Mouse (Mus musculus): ENCODE data around the gene Tcf7.

Tcf7 gene

DNA sequence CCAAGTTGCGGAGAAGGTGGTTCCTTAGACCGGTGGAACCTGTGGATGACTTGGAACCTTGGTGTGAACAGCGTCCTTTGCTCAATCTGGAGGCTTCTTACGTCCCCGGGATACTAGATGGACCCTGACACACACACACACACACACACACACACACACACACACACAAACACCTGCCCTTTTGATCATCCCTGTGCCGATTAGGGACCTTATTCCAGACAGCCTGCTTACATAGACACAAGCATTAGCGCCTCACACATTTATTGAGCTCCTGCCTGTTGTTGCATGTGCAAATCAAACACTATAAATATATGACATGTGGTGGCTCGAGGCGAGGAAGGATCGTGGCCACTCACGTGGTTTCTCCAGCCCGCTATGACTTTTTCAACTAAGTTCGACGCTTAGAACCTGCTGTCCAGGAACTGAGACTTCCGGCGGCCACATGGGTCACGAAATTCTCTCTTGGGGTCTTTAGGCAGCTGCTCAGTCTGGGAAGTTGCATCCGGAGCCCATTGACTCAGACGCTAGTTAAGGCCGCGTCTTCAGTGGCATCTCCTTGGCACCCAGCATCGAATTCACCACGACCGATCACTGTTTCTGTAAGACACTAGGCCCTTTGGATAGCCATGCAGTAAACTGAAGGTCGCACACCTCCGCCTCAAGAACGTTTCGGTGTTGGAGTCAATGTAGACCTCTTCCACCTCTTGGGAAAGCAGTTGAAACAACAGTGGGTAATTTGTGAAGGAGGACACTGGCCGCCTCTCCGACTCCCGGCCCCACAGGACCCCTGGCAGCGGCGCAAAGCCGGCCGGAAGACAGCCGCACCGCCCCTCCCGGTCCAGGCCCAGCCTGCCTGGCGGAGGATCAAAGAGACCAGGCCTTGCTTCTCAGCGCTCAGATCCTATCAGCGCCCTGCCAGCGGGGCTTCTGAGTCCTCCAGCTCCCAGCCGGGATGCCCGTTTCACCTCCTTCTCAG is 1.1 kb upstream of the Tcf7 start:
- DNase-seq (ENCODE audit: low spot score), result no peak

DNA sequence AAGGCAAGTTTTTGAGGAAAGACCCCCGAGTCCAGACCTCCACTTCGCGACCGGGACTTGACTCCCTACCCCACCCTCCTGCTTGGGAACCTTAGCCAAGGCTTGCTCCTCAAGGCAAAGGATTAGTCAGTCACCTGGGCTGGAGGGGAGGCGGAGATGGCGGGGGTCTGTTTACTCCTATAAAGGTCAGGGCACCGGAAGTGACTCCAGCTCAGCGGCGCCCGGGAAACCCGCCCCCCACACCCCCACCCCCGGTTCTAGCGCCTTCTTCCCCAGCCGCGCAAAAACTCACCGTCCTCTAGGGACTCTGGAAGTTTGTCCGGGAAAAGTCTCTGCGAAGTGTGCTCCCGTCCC is 417 bp downstream of the Tcf7 start:
- no peak for DNase-seq (ENCODE audit: low spot score)

DNA sequence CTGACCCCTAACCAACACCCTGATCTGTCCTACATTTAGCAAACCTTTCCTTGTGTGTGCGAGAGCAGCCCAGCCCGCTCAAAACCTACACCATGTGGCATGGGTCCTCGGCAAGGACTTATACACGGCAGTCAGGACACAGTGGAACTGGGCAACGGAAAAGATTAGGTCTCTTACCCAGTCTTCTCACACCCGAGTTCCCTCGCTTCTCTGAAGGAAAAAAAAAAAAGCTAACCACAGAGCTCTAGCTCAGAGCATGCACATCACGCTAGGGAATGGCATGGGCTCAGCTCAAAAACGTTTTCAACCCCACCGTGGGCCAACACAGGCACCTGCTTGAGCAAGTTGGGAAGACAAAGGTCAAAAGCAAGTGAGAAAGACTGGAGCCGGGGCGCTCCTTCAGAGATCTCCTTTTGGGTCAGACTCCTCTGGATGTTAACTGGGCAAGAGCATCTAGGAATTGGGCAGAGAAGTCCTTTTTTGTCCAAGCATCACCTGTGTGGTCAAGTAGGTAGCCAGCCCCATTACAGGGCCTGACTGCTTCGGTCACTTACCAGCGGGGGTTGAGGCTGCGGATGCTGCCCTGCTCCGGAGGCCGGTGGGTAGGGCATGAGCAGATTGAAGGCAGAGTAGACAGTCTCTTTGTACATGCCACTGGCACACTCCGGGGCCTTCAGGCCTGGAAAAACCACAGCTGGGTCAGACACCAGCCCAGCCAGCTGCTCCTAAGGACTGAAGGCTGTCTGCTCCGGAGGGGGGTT is 1.1 kb downstream of the Tcf7 start:
- DNase-seq (ENCODE audit: low spot score), result no peak

DNA sequence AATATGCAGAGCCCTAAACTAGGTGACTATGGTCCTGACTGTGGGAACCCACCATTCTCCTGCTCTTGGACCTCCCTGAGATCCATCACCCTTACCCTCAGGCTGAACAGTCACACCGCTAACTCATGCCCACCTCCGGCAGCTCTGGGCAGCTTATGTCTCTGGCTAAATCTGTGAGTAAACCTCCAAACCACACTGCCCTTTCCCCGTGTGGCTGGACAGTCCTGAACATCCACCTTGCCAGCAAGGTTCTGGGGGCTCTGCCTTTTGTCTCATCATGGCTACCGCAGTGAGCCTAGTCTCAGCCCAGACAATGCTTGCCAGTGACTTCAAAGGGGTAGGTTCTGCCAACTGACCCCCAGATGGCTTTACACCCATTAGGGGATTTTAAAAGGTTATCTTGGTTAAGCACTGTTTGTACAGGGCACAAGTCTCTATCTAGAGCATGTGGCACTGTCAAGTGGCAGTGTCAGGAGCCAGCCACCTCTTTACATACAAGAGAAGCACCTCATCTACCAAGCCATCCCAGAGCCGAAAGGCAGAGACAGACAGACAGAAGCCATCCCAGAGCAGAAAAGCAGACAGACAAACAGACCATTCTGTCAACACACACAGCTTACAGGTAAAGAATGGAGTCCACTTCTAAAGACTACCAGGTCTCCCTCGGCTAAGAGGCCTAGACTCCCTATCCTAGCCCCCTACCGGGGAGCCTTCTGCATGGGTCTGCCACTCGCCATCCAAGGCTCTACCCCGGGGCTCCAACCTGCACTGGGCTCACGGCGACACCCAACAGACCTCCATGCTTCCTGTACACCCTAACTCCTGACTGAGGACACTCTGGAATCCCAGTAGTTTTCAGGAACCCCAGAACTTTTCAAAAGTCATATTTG is 2.0 kb downstream of the Tcf7 start:
- no peak for DNase-seq (ENCODE audit: low spot score)

DNA sequence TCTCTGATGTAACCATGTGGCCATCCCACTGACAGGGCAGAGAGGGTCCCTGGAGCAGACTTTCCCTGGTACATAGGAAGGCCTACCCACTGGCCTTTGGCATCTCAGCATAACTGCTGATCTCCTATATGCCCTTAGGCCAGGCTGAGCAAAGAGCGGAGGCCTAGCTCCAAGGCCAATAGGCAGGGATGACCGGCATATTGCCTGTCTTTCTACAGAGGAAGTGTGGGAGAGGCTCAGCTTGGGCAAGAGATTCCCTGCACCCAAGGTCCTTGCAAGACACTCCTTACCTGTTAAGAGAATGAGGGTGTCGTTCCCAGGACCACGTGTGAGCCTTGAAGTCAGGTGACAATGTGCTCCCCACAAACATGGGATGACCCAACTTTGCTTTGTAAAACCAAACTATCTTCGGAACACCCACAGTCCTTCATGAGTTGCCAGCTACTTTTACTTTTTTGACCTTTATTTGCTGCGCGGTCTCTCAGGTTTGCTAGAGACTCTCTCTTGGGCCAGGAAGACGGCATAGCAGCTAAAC is 3.1 kb downstream of the Tcf7 start:
- DNase-seq (ENCODE audit: low spot score), result no peak

DNA sequence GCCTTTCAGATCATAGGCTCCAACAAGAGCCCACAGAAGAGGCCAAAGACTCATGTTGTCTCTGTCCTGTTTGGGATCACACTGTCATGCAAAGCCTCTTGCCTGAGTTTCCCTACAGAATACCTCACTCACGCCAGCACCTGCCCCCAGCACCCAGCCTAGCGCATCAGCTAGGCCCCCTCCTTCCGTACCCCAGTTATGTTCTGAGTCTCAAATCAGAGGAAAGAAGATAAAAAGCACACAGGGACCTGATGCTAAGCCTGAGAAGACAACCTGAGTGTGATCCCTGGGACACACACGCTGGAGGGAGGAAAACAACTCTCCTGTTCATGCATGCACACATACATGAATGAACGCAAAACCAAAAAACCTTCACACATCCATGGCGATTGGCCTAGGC is 3.8 kb downstream of the Tcf7 start:
- DNase-seq (ENCODE audit: low spot score), result no peak

DNA sequence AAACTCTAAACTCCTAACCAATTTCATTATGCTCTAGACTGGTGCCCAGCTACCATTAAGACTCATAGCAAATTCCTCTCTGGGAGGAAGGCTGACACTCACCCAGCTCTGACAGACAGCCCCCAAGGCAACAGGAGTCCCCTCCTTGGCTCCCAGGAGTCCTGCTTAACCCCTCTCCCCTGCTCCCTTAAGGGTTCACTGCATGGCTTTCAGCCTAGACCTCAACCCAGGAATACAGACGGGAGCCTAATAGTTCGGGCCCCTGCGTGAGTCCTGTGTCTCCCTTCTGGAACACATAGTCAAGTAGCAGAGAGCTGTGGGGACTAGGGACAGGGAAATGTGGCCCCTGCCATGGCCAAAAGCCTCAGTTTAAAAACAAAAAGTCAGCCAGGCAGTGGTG is 4.7 kb downstream of the Tcf7 start:
- no peak for DNase-seq (ENCODE audit: low spot score)

DNA sequence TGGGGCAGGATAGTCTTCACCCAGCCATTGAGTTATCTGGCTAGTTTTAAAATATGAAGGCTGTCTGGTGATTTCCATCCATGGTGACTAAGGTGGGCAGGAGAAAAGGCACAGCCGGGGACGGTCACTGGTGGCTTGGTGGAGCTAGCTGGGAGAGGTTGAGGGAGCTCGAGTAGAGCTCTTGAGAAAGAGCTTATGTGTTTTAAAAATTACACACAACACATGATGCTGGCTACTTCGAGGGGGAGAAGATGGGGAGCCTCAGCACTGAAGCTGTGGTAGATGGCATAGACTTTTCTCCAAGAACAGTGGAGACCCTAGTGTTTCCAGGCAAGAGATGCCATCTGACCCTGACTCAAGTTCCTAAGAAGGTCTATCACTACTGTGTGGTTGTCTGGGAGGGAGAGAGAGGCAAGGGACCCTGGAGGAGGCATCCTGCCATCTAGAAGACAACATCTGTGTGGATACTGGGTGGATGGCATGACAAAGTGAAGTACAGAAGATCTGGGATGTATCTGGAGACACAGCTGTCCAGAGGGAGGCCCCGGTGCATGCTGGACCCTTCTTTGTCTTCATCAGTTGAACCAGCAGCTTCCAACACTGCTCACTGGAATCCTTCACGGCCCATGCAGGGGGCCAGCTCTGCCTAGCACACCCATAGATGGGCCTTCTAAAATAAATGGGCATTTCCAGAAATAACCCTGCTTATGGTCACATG is 5.2 kb downstream of the Tcf7 start:
- no peak for DNase-seq (ENCODE audit: low spot score)

DNA sequence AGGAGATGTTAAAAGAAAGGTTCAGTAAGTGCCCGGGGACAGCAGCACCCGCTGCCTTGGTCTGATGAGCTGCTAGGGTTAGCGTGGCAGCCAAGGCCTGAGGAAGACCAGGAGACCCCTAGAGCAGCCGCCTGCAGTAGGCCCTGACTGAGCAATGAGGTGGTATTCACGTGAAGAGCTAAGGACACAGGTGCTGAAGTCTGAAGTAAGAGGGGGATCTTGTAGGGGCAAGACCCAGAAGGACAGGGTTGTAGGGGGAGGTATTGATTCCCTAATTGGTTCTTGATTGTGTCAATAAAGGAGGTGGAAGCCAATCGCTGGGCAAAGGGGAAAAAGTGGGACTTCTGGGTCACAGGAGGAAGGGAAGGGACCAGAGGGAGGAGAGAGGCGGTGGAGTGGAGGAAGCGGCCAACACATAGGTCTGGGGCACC is 5.8 kb downstream of the Tcf7 start:
- no peak for DNase-seq (ENCODE audit: low spot score)

DNA sequence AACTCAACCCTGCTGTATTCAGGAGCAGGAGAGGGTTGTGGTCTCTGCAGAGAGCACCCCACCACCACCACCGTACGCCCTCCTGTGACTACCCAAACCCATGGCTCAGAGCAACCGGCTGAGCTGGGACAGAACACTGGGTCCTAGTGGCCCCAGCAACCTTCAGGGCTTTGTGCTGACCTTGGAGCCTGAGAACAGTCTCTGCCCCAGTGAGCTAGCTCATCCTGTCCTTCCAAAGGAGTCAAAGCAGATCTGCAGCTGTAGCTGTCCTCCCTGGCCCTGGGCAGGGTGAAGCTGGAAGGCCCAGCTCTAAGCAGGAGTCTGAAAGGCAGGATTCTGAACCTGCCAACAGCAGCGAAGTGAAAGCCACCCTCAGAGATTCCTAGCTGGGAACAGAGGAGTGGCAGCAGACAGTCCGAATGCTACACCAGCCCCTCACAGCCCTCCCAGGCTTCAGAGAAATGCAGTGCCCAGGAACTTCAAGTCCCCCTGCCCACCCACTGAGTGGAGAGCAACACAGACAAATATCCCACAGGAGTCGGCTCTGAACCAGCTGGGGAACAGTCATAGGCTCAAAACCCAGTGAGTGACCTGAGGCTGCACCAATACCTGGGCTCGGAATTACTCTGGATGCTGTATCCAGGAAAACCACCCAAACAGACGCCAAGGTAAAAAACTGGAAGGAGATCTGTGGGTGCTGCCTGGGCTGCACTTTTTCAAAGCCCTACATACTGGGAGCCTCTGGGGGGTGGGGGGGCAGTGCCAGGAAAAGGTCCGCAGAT is 6.8 kb downstream of the Tcf7 start:
- no peak for DNase-seq (ENCODE audit: low spot score)

DNA sequence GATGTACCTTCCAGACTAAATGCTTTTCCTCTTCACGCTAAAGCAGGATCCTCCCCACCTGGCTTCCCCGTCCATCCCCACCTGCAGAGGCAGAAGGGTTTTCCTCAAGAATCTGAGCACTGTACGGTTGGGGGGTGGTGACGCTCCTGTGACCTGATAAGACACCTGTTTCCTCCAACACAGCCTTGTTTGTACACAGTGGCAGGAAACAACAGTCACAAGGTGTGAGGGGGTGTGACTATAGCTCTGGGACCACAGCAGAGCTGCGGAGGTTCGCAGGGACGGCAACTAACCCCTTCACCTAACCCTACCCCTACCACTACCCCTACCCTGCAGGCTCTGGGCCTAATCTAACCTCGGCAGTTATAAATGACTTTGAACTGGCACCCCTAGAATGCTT is 7.4 kb downstream of the Tcf7 start:
- DNase-seq (ENCODE audit: low spot score), result no peak

DNA sequence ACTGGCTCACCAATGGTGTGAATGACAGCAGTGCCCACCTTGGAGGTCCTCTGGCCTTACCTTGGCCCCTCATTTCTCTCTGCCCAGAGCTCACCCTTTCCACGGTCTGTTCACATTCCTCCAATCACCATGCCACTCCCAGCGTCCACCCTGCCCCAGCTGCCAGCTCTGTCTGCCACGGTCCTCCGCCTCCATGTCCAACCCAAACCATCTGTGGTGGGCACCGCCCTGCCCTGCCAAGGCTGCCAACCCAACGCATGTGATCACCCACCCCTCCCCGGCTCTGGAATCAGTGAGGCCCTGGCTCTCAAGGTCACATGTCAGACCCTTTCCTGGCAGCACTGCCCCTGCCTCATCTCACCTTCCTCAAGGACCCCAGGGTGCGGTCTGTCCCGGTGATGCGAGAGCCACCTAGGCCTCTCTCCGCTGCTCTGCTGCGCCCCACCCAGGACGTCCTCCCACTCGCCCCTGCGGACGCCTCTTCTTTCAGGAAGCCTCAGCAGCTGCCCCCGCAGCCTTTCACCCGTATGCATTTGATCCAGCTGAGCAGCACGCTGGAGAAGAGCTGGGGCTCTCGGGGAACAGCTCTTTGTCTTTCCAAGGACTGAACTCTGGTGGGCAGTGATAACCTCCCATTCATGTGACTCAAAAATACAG is 8.2 kb downstream of the Tcf7 start:
- DNase-seq (ENCODE audit: low spot score), result no peak

DNA sequence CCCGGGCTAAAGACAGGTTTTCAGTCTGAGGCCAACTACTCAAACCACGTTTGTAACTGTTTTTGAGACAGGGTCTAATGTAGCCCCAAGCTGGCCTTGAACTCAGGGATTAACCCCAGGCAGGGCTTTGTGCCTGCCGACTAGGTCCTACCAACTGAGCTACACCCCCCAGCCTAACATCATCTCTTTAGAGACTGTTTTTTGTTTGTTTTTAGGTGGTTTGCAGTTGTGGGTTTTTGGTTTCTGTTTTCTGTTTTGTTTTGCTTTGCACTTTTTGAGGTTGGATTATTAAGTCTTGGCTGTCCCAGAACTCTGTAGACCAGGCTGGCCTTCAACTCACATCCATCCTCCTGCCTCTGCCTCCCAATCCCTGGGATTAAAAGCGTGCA is 8.9 kb downstream of the Tcf7 start:
- no peak for DNase-seq (ENCODE audit: low spot score)

DNA sequence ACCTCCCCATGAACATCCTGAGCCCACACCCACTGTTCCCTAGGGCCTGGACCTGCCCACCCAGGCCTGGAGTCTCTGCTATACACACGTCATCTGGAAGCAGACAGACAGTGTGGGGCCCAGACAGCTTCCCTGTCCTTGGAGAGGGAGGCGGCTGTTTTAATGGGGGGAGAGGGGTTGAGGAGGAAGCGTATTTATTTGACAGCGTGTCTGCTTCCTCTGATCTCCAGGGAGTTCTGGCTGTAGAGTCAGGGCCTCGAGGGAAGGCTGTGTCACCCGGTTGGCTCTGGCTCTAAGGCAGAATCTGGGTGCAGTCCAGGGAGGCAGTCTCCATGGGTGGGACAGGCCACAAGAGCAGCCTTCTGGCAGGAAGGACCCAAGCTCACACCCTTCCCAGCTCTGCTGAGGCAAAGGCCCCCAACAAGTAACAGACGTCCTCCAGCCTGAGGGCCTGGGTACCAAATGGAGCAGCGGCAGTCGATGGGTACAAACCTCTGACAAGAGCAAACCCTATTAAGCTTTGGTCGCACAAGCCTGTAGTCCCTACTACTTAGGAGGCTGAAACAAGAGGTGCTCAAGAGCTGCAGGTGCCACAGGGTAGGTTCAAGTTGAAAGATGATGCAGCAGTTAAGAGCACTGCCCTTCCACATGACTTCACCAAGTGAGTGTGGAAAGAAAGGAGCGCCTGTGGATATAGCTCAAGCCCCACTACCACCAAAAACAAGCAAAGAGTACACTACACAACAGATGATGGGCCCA is 9.5 kb downstream of the Tcf7 start:
- DNase-seq (ENCODE audit: low spot score), result no peak

DNA sequence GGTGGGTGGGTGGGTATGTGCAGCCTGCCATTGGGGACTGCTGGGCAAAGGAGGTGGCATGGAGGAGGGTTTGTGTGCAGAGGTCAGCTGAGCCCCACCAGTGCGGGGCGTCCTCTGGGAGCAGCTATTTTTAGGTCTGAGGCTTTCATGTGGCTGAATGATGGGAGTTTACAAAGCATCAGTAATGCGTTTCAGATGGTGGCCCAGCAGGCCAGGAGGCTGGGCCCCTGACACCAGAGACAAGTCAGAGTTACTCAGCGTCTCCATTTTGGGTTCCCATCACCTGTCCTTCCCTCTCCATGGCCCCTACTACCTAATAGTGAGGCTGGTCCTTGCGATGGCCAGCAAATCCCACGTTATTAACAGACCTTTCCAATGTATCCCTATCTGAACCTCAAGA is 10.2 kb downstream of the Tcf7 start:
- no peak for DNase-seq (ENCODE audit: low spot score)

DNA sequence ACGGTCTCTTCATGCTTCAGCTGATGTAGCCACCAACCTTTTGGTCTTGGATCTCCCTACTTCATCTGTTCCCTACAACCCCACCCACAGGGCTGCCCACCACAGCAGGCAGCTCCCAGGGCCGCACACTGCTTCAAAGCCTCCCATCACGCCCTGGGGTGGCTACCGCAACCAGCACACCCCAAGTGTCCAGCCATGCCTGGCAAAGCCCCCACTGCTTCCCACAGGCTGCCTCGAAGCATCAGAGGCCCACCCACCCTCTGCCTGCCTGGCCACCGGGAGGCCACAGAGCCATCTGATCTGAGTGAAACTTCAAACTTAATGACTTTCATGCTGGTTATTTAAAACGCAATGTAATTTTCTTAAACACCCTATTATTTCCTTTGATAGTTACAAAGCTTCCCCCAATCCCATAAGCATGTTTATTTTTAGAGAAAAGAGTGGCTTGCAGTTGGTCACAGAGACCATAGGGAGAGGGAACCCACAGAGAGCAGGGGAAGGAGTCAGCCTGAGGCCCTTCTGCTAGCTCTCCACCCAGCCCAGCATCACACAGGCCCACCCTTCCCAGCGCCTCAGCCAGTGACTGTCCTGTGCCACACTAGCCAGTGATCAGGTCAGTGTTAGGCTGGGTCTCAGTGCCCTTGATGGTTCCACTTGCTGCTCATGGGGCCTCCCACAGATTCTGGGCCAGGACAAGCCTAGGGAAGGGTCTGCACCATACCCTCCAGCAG is 10.9 kb downstream of the Tcf7 start:
- no peak for DNase-seq (ENCODE audit: low spot score)

DNA sequence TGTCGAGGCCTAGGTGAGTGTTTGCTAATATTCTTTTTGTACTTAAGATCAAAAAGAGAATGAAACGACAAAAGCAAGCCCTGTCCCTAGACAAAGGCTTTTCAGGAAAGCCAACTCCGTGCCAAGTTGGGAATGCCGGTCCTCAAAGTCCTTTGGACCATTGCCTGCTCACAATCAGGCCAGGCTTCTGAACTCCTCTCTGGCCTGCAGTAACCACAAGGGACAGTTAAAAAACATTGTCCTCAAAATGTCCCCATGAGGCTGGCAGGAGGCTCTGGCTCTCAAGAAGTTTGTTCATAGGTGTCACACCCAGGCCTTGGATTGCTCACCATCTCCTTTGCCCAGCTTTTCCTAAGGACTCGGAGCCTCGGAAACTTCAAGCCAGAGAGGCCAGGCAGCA is 13.0 kb downstream of the Tcf7 start:
- DNase-seq (ENCODE audit: low spot score), result no peak

DNA sequence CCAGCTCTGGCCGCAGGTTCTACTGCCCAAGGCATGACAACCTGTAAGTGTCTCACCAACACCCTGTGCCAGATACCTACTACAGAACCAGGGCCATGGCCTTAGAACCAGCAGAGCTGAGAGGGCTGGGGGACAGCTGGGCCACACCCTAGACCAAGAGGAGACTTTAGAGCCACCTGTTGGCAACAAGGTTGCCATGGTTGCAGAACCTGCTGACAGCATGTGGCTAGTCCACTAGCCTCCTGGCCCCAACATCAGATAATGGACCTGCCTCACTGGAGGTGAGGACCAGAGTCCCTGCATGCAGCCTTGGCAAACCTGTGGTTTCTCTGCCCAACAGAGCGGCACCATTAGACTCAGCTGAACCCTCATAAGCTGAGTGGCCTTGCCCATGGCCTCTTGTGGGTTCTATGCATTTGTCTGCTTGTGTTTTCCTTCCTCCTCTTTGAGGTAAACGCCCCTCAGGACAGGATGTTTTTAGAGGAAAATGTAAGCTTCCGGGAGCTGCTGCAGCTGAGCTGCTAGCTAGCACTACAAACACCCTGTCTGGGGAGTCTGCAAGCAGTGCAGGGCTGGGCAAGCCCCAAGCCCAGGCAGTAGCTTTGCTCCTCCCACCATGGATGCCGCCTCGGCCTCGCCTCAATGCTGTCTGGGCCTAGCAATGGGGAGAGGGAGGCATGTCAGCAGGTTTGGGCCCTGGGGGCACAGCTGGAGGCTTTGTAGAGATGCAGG is 14.5 kb downstream of the Tcf7 start:
- DNase-seq (ENCODE audit: low spot score), result no peak
